Mouse (Mus musculus) C2C12 (cell line): ENCODE results near the gene Krtap31-2.

Source experiments
- CTCF ChIP-seq: IDR thresholded peaks from one replicate; pipeline ENCODE4 v1.5.1; 2011; ENCODE audit not compliant: control insufficient read depth, insufficient read depth, insufficient read length
- MAX ChIP-seq: IDR thresholded peaks from one replicate; pipeline ENCODE4 v1.6.1; 2011; ENCODE audit warnings: mild to moderate bottlenecking, control low read depth
- MYOG ChIP-seq: IDR thresholded peaks from one replicate; pipeline ENCODE4 v1.6.1; 2011; ENCODE audit not compliant: control insufficient read depth, insufficient read length; ENCODE audit errors: extremely low read depth
- USF1 ChIP-seq: IDR thresholded peaks from one replicate; pipeline ENCODE4 v1.6.1; 2011; ENCODE audit warnings: low read depth, mild to moderate bottlenecking, control low read depth, moderate library complexity

DNA sequence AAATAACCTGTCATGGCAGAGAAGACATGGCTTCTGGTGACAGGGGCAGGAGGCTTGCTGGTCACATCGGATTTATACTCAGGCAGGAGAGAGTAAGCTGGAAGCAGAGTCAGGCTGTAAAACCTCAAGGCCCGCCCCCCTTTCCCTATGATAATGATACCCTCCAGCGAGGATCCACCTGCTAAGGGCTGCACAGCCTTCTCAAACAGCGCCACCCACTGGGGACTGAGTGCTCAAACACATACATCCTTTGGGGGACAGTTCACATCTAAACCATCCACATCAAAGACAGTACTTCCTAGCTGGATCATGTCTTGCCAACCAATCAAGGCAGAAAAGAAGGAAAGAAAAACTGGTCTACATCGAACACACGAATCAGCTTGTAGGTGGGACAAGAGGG is 28.1 kb downstream of the Krtap31-2 start:
- TF ChIP-seq MAX (no peak), MYOG (no peak), CTCF (no peak), USF1 (no peak)
